Mouse (Mus musculus) heart, postnatal 0 days (tissue): ENCODE data around the gene Gli2.

ENCODE experiments used
- CTCF ChIP-seq: IDR thresholded peaks from 2 replicates; pipeline ENCODE4 v1.5.1; 2016; ENCODE audit warnings: antibody characterized with exemption, control low read depth, low read depth
- EP300 ChIP-seq: IDR thresholded peaks from 2 replicates; pipeline ENCODE4 v1.6.1; 2016; ENCODE audit warnings: antibody characterized with exemption, low read depth

GRCm38 (mm10) chr1:119076333-119076732, 22.9 kb upstream of the Gli2 start:
- no peak for TF ChIP-seq CTCF
- TF ChIP-seq EP300, result no peak
